9 mouse cellular contexts compared by ENCODE assay signal in the genomic region with DNA sequence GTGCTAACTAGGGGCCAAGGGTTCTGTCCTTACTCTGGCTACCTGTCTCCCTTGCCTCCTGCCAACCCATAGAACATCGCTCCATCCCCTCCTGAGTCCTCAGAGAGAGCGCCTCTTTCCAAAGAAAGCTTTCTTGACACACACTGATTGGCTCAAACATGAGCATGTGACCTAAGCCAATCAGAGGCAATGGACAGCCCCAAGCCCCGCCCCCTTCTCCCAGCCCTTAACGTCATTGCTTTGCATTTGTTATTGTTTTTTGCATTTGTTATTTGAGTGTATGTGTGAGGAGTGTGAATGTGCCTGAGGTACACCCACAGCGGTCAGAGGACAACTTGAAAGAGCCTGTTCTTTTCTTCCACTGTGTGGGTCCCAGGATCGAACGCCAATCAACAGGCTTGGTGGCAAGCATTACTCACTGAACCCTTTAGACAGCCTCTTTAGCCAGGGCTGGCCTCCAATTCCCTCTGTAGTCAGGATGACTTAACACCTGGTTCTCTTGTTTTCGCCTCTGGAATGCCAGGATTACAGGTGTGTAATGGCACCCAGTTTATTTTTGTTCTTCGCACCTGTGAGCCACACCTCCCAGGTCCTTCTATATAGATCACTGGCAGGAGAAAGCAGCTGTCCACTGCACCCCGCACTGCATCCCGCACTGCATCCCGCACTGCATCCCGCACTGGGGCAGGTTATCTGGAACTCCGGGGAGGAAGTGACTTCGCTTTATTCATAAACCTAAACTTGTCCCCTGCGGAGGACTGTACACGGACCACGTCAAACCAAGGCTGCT. TPM values are rescaled to one million over a fixed set of nuclear protein-coding genes. Genes with fewer than 3 reads are reported as not detected.
DNase-seq lines count a peak whose midpoint lies in the region; ATAC-seq and TF ChIP-seq lines count a peak whose summit lies in the region.
"Had no signal": no experiment of that assay in that cellular context is flagged by ENCODE, and none has a peak within 500 bp of the region (broad histone marks: within the 10 kb centered on the region; RNA-seq: fewer than 3 reads in every experiment).

No protein-coding gene starts in this region.

- in situ Hi-C loops in ES-E14 (cut with MboI; ENCODE audit: low sequenced_read_pairs in 2 of 2, unreplicated experiment in 2 of 2) = no loop called here

- H3K27ac ChIP-seq in heart, embryonic 10.5 days = no peak overlapping the region
- H3K27ac ChIP-seq in ES-E14 (ENCODE audit: insufficient read depth, low read depth, low read length, poor library complexity, severe bottlenecking) = peak overlapping the region; percentile 24; the same call in 1 of the 2 replicates
- H3K27ac ChIP-seq in forebrain, postnatal 0 days (ENCODE audit: low read depth, low read length) = no peak overlapping the region
- H3K27ac ChIP-seq in midbrain, embryonic 13.5 days = no peak overlapping the region

- peaks cover 74% of the 10 kb centered on the region for H3K4me1 ChIP-seq in heart, embryonic 10.5 days
- H3K4me1 ChIP-seq in ES-E14 (ENCODE audit: control insufficient read depth in 2 of 2, insufficient read depth in 2 of 2, low read length in 2 of 2, poor library complexity in 1 of 2) = peaks cover 0 to 35% of the 10 kb centered on the region in 2 experiments; a peak in 2 of 4 replicates
- no peaks in the 10 kb centered on the region for H3K4me1 ChIP-seq in forebrain, postnatal 0 days (ENCODE audit: insufficient read depth)
- H3K4me1 ChIP-seq in midbrain, embryonic 13.5 days (replicated peaks) = peaks cover 7% of the 10 kb centered on the region; the same call in 1 of the 2 replicates

- TF ChIP-seq CTCF in forebrain, postnatal 0 days (IDR thresholded peaks at IDR 0.05; ENCODE audit: low read depth) = no peak

- peak; percentile 87 for ATAC-seq in forebrain, postnatal 0 days
- ATAC-seq in midbrain, embryonic 13.5 days = peak; percentile 85

- peak overlapping the region; percentile 62 for H3K9ac ChIP-seq in ES-E14 (ENCODE audit: insufficient read depth, low read depth, low read length, poor library complexity, severe bottlenecking)
- peak overlapping the region; percentile 25; the same call in 1 of the 2 replicates for H3K9ac ChIP-seq in forebrain, postnatal 0 days
- H3K9ac ChIP-seq in midbrain, embryonic 13.5 days (replicated peaks) = peak overlapping the region; percentile 56

- no peaks in the 10 kb centered on the region for H3K9me3 ChIP-seq in heart, embryonic 10.5 days
- H3K9me3 ChIP-seq in ES-E14 (ENCODE audit: control insufficient read depth, insufficient read depth, low read depth, low read length) = no peaks in the 10 kb centered on the region
- no peaks in the 10 kb centered on the region for H3K9me3 ChIP-seq in forebrain, postnatal 0 days (ENCODE audit: low read length)
- no peaks in the 10 kb centered on the region for H3K9me3 ChIP-seq in midbrain, embryonic 13.5 days

- intact Hi-C loops in left cerebral cortex, postnatal 10 days (cut with DNase I) = no loop called here

- H3K4me3 ChIP-seq in heart, embryonic 10.5 days = peak overlapping the region; percentile 41
- H3K4me3 ChIP-seq in ES-E14 (ENCODE audit: insufficient read depth in 1 of 2, low read depth in 1 of 2, low read length in 2 of 2, poor library complexity in 1 of 2, severe bottlenecking in 1 of 2) = peak overlapping the region; percentile 11 to 52; a peak in 3 of 4 replicates
- H3K4me3 ChIP-seq in forebrain, postnatal 0 days (ENCODE audit: low read depth, low read length) = peak overlapping the region; percentile 32
- H3K4me3 ChIP-seq in midbrain, embryonic 13.5 days (replicated peaks) = peak overlapping the region; percentile 35

- WGBS in heart, embryonic 10.5 days = 61% methylated on average over 18 of the region's 18 CpGs
- 57% methylated on average over 18 of the region's 18 CpGs for WGBS in forebrain, postnatal 0 days
- WGBS in midbrain, embryonic 13.5 days = 59% methylated on average over 18 of the region's 18 CpGs

- no peaks in the 10 kb centered on the region for H3K27me3 ChIP-seq in heart, embryonic 10.5 days (ENCODE audit: insufficient read depth, poor library complexity, severe bottlenecking)
- H3K27me3 ChIP-seq in forebrain, postnatal 0 days (ENCODE audit: insufficient read depth, low read length) = no peaks in the 10 kb centered on the region
- H3K27me3 ChIP-seq in midbrain, embryonic 13.5 days = no peaks in the 10 kb centered on the region

- no peak for DNase-seq in heart, embryonic 10.5 days (ENCODE audit: low spot score)
- no peak for DNase-seq in heart, postnatal 4 days
- no peak for DNase-seq in ES-E14 (ENCODE audit: low read depth, low spot score)
- peak; percentile 66 for DNase-seq in forebrain, postnatal 0 days
- no peak for DNase-seq in right cerebral cortex, postnatal 4 days
- no peak for DNase-seq in left cerebral cortex, postnatal 10 days (ENCODE audit: extremely low spot score in 1 of 2, low spot score in 2 of 2)
- no peak for DNase-seq in right cerebral cortex, postnatal 36 days (ENCODE audit: low spot score in 2 of 2)
- DNase-seq: cerebellum, adult 11 months had no signal

- peak overlapping the region; percentile 42 for H3K4me2 ChIP-seq in forebrain, postnatal 0 days (ENCODE audit: low read depth)
- H3K4me2 ChIP-seq in midbrain, embryonic 13.5 days (replicated peaks) = peak overlapping the region; percentile 52

- H3K36me3 ChIP-seq in heart, embryonic 10.5 days = 0 out of 2 replicates have a peak, but pooled peaks cover 8% of the 10 kb centered on the region
- H3K36me3 ChIP-seq in ES-E14 (ENCODE audit: control insufficient read depth, insufficient read depth, low read length, poor library complexity, severe bottlenecking) = no peaks in the 10 kb centered on the region; the same call in 1 of the 2 replicates
- H3K36me3 ChIP-seq in forebrain, postnatal 0 days (ENCODE audit: insufficient read depth) = no peaks in the 10 kb centered on the region
- no peaks in the 10 kb centered on the region for H3K36me3 ChIP-seq in midbrain, embryonic 13.5 days

TF ChIP-seq in ES-E14, 5 proteins besides CTCF, POLR2A, EP300 and RAD21:
- TF ChIP-seq HCFC1 (IDR thresholded peaks at IDR 0.05; ENCODE audit: borderline replicate concordance, insufficient read depth, low read length) (no peak), MAFK (IDR thresholded peaks at IDR 0.05; ENCODE audit: insufficient read depth, low read depth, low read length) (no peak), CHD2 (IDR thresholded peaks at IDR 0.05; ENCODE audit: low read depth, low read length) (no peak), ZC3H11A (IDR thresholded peaks at IDR 0.05; ENCODE audit: borderline replicate concordance, low read depth, low read length) (no peak), ZNF384 (IDR thresholded peaks at IDR 0.05; ENCODE audit: low read depth, low read length) (no peak)

RNA-seq across cellular contexts. Expression of gene Scarb1, which starts 13.1 kb away (rescaled TPM):
- polyA plus RNA-seq in heart, embryonic 10.5 days (2016; fragmentation: Nextera tagmentation; extraction: Ambion mirVana) = 73.1 and 94.3 TPM in 2 replicates
- total RNA-seq in heart, postnatal 4 days (2021) = 10 to 100 TPM; 65.7 to 67.0 TPM
- total RNA-seq in ES-E14 (2012; rRNA removed) = 28.8 and 36.8 TPM in 2 replicates
- 45.2 and 52.7 TPM in 2 replicates for total RNA-seq in forebrain, postnatal 0 days (2014; rRNA removed)
- polyA plus RNA-seq in forebrain, postnatal 0 days (2015; fragmentation: Nextera tagmentation; extraction: Ambion mirVana) = 53.5 and 55.9 TPM in 2 replicates
- polyA plus RNA-seq in midbrain, embryonic 13.5 days (2015; fragmentation: Nextera tagmentation; extraction: Ambion mirVana) = 22.1 and 22.8 TPM in 2 replicates
- total RNA-seq in left cerebral cortex, postnatal 10 days (2021) = 10 to 100 TPM; 49.1 to 52.9 TPM
